Comparison of ENCODE assay signal across 17 mouse cellular contexts in the genomic region with DNA sequence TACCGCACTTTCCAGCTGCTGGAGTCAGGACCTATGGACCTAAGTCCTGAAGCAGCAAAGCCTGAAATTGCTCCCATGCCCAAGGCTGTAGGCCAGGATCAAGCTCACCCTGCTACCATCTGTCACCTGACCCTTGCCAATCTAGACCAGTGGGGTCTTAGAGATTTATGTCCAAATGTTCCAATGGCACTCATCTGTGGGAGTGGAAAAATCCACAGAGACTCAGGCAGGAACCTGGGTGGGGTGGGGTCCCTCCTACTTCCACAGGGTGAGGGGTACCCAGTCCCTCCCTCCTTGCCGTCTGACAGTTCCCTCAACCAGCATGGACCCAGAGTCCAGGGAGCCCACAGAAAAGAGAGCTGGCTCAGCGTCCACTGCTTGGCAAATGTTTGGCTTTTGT.
DNase-seq lines count a peak whose midpoint lies in the region; ATAC-seq lines count a peak whose summit lies in the region.
"Had no signal": no experiment of that assay in that cellular context is flagged by ENCODE, and none has a peak within 500 bp of the region (broad histone marks: within the 10 kb centered on the region; RNA-seq: fewer than 3 reads in every experiment).

No protein-coding gene starts in this region.

- H3K27ac ChIP-seq in heart, embryonic 11.5 days (ENCODE audit: low read depth, low read length): peak overlapping the region; percentile 77; the same call in 1 of the 2 replicates
- H3K27ac ChIP-seq: gastrocnemius, adult 2 months; hindbrain, embryonic 15.5 days; liver, embryonic 15.5 days had no signal

- no peak for DNase-seq in heart, adult 11 months
- peak; percentile 57 for DNase-seq in left cerebral cortex, postnatal 4 days
- DNase-seq in left cerebral cortex, postnatal 25 days (ENCODE audit: low spot score in 2 of 2): no peak
- peak; percentile 82 for DNase-seq in cerebellum, adult 11-12 months
- peak; percentile 60 to 68 for DNase-seq in cerebellum, postnatal 36 days
- no peak for DNase-seq in adipocyte (ENCODE audit: low spot score)
- DNase-seq in spleen, postnatal 10 days (ENCODE audit: low spot score in 2 of 2): no peak
- DNase-seq: gastrocnemius, adult 2 months; kidney, adult 11 months; layer of hippocampus, postnatal 36 days; lung, postnatal 36 days; right cerebral cortex, postnatal 14 days had no signal

- no peak for ATAC-seq in heart, embryonic 11.5 days (replicated peaks; ENCODE audit: insufficient number of reproducible peaks, low FRiP score, low TSS enrichment)
- ATAC-seq: forebrain, embryonic 16.5 days; midbrain, embryonic 16.5 days had no signal

- intact Hi-C loops in left cerebral cortex, postnatal 4 days (cut with DNase I): no loop called here
- intact Hi-C loops in left cerebral cortex, postnatal 25 days (cut with DNase I): no loop called here

- no peaks in the 10 kb centered on the region for H3K36me3 ChIP-seq in heart, embryonic 11.5 days (ENCODE audit: control insufficient read depth, insufficient read depth, low read length)
- H3K36me3 ChIP-seq: hindbrain, embryonic 15.5 days; liver, embryonic 15.5 days had no signal

- no peak overlapping the region for H3K9ac ChIP-seq in heart, embryonic 11.5 days (ENCODE audit: low read depth, low read length)
- H3K9ac ChIP-seq: hindbrain, embryonic 15.5 days; liver, embryonic 15.5 days had no signal

- no peaks in the 10 kb centered on the region for H3K27me3 ChIP-seq in heart, embryonic 11.5 days (ENCODE audit: control insufficient read depth, insufficient read depth, low read length)
- H3K27me3 ChIP-seq: hindbrain, embryonic 15.5 days had no signal

- H3K4me3 ChIP-seq in heart, embryonic 11.5 days (ENCODE audit: low read depth, low read length): no peak overlapping the region
- H3K4me3 ChIP-seq: gastrocnemius, adult 2 months; hindbrain, embryonic 15.5 days; liver, embryonic 15.5 days had no signal

- no peaks in the 10 kb centered on the region for H3K9me3 ChIP-seq in heart, embryonic 11.5 days (replicated peaks; ENCODE audit: control insufficient read depth, low read length)
- H3K9me3 ChIP-seq: hindbrain, embryonic 15.5 days; liver, embryonic 15.5 days had no signal

- WGBS in heart, embryonic 11.5 days (ENCODE audit: insufficient replicate concordance): 78% methylated on average over 3 of the region's 3 CpGs

- H3K4me2 ChIP-seq in heart, embryonic 11.5 days: no peak overlapping the region
- H3K4me2 ChIP-seq: hindbrain, embryonic 15.5 days; liver, embryonic 15.5 days had no signal

- peaks cover 56% of the 10 kb centered on the region for H3K4me1 ChIP-seq in heart, embryonic 11.5 days (ENCODE audit: control insufficient read depth, insufficient read depth, low read length)

Comparison
In these comparisons a context has a peak if more than half of its experiments do, and no peak if none do; other contexts are left out.
1. DNase-seq: peak in left cerebral cortex, postnatal 4 days (single experiment), cerebellum, adult 11-12 months (single experiment) and cerebellum, postnatal 36 days (2 of 2); none in heart, adult 11 months (single experiment), left cerebral cortex, postnatal 25 days (0 of 2), adipocyte (single experiment) and spleen, postnatal 10 days (0 of 2).